Mouse (Mus musculus): ENCODE results near the gene Pde4a. TPM values are rescaled to one million over a fixed set of nuclear protein-coding genes. Genes with fewer than 3 reads are reported as not detected.

Gene Pde4a
- polyA plus RNA-seq (2017; shearing (Covaris generic)), result 1 to 10 TPM in 1 of 2 experiments, under 1 TPM in 1; 0.67 to 1.3 TPM

DNA sequence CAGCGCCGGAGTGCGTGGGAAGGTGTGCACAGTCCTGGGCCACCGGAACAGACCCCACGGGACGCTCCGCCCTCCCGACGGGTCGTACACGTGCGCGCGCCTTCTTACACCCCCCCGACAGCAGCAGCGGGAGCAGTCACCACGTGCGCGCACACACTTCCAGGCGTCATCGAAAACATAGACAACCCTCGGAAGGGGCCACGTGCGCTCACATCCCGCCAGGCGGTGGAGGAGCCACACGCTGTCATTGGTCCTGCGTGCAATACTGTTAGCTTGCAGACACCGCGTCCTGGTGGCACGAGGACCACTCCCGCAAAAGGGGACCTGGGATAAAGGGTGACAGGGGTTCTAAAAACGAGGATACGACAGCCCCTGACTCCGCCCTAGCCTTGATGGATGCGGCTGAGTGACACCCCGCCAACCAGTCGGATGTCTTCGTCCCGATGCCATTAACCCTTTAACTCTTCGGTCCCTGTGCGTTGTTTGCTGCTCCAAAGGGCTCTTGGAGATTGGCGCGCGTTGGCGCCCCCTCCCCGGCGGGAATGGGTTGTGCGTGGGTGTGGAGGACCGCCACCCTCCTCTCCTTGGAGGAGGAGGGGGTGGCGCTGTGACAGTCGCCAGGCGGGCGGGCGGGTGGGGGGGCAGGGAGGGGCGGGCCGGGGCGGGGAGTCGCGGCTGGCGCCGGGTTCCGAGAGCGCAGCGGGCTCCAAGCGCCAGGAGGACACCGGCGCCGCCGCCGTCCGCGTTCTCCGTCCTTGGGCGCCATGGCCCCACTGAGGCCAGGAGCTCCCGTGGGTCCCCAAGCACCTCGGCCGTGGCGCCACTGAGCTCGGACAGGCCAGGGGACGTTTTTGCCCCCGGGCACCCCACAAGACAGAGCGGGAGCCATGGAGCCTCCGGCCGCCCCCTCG, at the start of gene Pde4a:
Gene Pde4a (plus strand): TSS at position 674 of the 911 bp plus-strand sequence.
- ATAC-seq, result peak; percentile 42

- no peak for ATAC-seq
Observed at GRCm38 (mm10) chr9:21117073-21117472, 48.4 kb upstream of the Pde4a start.

- no peak for ATAC-seq
Observed at GRCm38 (mm10) chr9:21121483-21121882, 44.0 kb upstream of the Pde4a start.

DNA sequence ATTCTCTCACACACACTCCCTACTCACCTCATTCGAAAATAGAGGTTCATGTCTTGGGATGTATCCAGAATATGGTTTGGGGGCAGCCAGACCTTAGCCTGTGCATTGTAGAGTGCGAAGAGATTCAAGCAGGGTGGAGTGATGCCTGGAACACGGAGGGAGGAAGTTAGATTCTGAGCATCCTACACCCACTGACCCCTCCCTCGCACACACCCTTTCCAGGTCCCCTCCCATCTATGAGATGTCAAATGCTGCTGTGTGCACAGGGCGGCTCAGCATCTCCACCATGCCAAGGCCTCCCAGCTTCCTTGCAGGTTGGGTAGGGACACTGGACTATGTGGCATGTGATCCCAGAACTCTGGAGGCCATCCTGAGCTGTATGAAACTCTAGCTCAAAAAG, 40.7 kb upstream of the Pde4a start:
- ATAC-seq, result no peak

GRCm38 (mm10) chr9:21125502-21126258, 39.8 kb upstream of the Pde4a start:
- ATAC-seq, result no peak

DNA sequence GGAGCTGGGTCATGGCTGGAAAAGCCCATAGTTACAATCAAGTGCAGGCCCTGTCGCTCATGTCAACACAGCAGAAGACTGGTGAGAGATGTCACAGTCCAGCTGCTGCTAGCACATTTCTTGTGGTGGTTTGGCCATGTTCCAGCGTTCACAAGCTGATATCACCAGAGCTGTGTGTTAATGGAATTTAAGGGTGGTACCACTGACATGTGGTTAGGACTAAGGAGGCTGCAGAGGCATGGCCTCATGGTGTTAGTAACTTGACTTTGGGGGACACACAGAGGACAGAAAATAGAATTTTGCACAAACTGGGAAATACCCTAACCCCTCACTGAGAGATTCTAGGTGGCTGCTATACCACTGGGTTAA, 39.3 kb upstream of the Pde4a start:
- ATAC-seq, result no peak

DNA sequence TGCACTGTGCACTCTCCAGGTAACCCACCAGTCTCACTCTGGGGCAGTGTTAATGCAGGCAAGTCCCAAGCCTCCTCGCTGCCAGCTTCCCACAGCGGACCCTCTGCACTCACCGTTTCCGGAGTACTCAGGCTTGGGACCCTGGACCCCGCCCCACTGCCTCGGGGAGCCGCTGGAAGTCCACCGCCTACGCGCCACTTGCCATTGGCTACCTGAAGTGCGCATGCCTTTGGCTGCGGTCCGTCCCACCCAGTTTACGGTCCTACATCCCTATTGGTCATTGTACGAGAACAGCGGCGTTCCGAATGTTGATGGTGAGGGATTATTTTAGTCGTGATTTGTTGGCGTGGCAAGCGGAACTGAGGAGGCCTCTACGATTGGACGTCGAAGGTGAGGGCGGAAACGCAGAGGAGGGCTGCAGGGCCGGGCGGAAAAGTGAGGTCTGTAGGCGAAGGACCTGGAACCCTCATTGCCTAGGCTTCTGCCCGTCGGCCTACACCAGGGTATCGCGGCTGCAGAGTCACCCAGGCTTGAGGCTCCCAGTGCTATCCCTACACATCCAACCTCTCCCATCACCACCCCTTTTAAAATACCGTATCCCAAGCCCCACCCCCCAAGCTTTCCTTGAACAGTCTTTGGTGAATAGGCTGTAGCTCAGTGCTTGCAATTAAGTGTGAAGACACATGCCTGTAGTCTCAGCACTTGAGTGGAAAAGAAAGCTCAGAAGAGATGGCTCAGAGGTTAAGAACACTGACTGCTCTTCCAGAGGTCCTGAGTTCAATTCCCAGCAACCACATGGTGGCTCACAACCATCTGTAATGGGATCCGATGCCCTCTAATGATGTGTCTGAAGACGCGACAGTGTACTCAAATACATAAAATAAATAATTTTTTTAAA, 34.2 kb upstream of the Pde4a start, which contains the start of gene Tyk2:
Gene Tyk2 (minus strand): TSS at position 185 of the 898 bp plus-strand sequence.
- peak; percentile 86 for ATAC-seq

GRCm38 (mm10) chr9:21132102-21132775, 33.3 kb upstream of the Pde4a start:
- no peak for ATAC-seq

GRCm38 (mm10) chr9:21133064-21133707, 32.3 kb upstream of the Pde4a start:
- ATAC-seq, result peak; percentile 32

- no peak for ATAC-seq
Observed at GRCm38 (mm10) chr9:21134595-21135328, 30.8 kb upstream of the Pde4a start.

GRCm38 (mm10) chr9:21135329-21135890, 30.1 kb upstream of the Pde4a start:
- peak; percentile 8 for ATAC-seq

GRCm38 (mm10) chr9:21135941-21136381, 29.6 kb upstream of the Pde4a start:
- peak; percentile 18 for ATAC-seq

GRCm38 (mm10) chr9:21136401-21136800, 29.1 kb upstream of the Pde4a start:
- peak; percentile 63 for ATAC-seq

DNA sequence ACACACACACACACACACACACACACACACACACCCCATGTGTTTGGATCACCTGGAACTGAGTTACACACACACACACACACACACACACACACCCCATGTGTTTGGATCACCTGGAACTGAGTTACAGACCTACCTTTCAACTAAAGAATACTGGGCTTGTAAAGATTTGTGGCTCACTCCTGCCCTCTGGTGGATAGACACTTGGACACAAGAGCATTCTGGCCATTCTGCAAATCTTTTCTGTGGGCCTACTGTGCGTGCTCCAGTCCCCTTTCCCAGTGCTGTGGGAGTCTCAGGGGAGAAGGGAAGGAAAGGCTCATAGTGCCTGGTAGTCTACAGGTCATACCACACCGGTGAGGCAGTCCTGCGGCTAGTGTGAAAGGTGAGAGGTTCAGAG, 28.3 kb upstream of the Pde4a start:
- ATAC-seq, result peak; percentile 31

GRCm38 (mm10) chr9:21138386-21138785, 27.1 kb upstream of the Pde4a start:
- ATAC-seq, result no peak

GRCm38 (mm10) chr9:21141922-21142321, 23.6 kb upstream of the Pde4a start:
- no peak for ATAC-seq

DNA sequence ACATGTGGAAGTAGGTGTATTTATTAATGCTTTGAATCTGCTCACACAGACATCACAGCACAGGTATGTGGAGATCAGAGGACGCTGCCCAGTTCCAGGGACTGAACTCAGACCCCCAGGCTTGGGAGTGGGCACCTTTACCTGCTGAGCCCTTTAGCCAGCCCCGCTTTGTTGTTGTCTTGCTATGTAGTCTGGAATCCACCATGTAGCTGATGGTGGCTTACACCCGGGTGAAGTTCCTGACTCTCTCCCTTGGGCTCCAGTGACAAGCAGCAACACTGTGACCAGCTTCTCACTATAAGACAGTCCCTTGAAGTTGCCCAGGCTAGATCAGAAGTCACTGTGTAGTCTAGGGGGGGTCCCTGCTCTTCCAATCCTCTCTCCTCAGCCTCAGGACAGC, 21.2 kb upstream of the Pde4a start:
- ATAC-seq, result no peak

DNA sequence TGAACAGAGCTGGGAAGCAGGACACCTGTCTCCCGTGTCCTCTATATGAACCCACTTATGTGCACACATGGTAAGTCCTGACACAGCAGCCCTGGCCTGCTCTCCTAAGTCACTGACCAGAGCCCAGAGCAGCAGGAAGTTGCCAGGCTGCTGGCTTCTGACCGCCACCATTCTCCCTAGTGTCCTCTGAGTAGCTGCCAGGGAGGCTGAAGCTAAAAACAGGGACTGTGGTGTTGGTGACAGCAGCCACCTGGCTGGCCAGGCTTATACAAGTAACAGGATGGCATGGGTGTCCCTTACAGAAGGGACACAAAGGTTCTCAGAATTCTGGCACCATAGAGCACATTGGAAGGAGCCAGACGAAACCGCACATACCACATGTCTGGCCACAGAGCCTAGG, 20.1 kb upstream of the Pde4a start:
- ATAC-seq, result no peak

GRCm38 (mm10) chr9:21146722-21147121, 18.8 kb upstream of the Pde4a start:
- ATAC-seq, result peak; percentile 83

DNA sequence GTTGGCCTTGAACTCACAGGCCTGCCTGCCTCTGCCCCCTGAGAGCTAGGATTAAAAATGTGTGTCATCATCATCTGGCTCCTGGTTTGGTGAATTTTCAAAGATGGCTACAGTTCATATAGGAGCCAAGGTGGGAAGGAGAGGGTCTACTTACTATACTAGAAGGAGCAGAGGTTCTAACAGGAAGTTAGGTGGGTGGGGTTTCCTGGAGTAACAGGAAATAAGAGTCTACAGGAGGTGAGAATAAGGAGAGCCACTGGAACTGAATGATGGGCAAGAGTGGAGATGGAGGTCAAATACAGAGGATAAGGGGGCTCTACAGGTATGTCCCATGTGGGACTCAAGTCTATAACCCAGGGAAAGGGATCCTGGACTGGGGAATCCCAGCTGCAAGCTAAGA, 17.1 kb upstream of the Pde4a start:
- no peak for ATAC-seq

Data from CD4-positive, CD25-positive, alpha-beta regulatory T cell, adult 4 months (primary cell).